Mouse (Mus musculus): ENCODE data around the gene AB124611.
"Not testable (repeated sequence)": the region's sequence is repeated elsewhere in the genome, so short reads cannot be mapped to it uniquely, and the experiment has no call there.

Gene AB124611

DNA sequence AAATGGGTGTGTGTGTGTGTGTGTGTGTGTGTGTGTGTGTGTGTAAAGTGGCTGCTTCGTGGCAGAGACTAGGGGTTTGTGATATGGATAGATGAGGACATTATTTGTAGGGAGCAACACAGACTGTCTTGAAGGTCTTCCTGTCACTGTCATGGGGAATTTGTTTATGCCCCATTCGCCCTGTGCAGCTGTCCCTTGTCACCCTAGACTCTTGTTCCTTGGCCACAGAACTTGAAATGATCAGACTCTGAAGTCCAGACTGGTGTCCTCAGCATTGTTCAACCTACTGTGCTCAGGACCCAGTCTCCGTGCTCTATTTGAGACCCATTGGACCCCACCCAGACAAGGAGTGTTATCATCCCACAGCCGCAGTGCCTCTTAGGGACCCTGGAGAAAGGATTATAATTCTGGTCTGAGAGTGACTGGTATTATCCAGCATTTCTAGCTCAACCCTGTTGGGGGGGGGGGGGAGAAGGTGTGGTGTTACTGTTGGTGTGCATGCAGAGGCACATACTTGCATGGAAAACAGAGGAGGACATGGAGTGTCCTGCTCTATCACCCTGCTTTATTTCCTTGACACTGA is 39.1 kb downstream of the AB124611 start:
- no peak for DNase-seq (ENCODE audit: low read depth, low spot score)

- DNase-seq (ENCODE audit: low read depth, low spot score) = no peak
Observed at GRCm38 (mm10) chr9:21566538-21566937, 40.6 kb downstream of the AB124611 start.

- DNase-seq (ENCODE audit: low read depth, low spot score) = no peak
Observed at GRCm38 (mm10) chr9:21567051-21567450, 41.1 kb downstream of the AB124611 start.

DNA sequence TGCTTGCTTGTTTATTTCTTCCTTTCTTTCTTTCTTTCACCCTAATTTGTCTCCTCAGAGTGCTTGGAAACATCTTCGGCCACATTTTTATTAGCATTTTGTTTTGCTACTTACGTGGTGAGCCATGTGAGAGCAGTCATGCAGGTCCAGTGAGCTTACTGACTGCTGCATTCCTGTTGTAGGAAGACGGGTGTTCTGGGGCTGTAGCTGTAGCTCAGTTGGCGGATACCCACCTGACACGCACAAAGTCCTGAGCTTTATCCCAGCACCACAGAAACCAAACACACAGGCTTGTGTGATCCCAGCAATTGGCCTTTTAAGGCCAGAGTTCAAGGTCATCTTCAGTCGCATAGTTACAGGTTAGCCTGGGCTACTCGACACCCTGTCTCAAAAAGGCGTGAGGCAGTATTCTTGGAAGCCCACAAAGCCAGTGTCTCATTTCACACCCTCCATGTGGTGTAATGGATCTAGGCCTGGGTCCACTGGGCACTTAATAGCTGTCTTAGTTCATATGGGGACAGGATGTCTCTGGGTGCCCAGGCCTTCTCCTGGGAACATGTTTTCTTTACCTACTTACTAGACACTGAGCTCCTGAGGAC is 42.8 kb downstream of the AB124611 start:
- no peak for DNase-seq (ENCODE audit: low read depth, low spot score)

GRCm38 (mm10) chr9:21574012-21574801 is 48.2 kb downstream of the AB124611 start:
- DNase-seq (ENCODE audit: low read depth, low spot score) = no peak

DNA sequence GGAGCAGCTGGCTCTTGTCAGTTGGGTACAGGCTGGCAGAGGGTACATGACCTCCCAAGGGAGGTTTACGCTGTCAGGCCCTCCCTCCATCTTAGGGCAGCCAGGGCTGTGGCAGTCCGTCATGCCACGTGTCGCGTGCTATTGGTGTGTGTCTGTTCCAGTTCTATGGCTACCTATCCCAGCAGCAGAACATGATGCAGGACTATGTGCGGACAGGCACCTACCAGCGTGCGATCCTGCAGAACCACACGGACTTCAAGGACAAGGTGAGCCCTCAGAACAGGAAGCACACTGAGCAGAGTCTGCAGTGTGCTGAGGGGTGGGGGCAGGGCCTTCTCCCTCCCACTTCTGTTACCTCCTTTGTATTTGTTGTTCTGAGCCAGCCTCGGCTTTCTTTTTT is 49.3 kb downstream of the AB124611 start:
- DNase-seq (ENCODE audit: low read depth, low spot score) = no peak

DNA sequence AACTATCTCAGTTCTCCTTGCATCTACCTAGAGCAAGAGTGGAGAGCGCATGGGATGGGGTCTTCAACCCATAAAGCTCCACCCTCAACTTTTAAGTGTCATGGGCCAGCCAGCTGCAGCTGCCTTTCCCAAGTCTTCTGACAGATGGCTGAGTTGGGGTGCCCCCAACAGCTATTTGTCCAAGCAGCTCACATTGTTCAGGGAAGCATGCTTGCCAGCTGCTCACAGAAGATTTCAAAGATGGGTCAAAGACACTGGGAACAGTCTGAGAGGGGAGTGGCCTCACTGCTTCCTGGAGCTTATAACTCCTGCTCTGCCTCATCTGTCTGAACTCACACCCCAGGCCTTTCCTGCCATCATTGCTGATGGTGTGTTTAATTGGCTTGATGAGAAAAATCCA is 50.3 kb downstream of the AB124611 start:
- no peak for DNase-seq (ENCODE audit: low read depth, low spot score)

DNA sequence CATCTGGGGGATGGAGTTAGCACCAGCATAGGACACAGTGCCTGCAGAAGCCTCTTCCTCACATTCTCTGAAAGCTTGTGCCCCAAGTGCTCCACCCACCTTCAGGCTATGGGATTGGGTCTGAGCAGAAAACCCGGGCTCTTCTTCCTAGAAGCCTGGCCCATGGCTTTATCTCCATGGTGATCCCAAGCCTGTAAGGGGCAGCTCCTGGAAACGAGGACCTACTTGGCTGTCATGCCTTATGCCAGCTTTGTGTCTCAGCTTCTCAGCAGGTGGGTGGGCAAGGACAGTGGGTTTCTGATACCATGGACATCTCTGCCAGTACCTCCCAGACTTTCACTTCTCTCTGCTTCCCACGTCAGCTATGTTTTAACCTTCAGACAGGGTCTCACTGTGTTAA is 52.2 kb downstream of the AB124611 start:
- DNase-seq (ENCODE audit: low read depth, low spot score) = no peak

DNA sequence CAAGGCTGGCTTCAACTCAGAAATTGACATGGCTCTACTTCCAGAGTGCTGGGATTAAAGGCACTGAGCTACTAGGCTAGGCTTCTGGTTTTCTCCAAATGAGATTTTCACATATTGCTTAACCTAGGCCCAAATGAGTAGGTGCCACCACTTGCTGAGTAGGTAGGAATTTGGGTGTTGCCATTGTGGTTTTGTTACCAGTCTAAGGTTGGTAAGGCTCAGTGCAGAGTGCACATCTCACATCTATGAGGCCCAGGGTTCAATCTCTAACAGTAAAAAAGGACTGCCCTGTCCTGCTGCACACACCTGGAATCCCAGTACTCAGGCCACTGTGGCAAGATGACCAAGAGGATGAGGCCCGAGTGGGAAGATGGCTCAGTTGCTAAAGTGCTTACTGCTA is 59.4 kb downstream of the AB124611 start:
- DNase-seq (ENCODE audit: low read depth, low spot score) = no peak

GRCm38 (mm10) chr9:21587678-21588349 is 61.8 kb downstream of the AB124611 start:
- no peak for DNase-seq (ENCODE audit: low read depth, low spot score)

GRCm38 (mm10) chr9:21588350-21588749 is 62.4 kb downstream of the AB124611 start:
- no peak for DNase-seq (ENCODE audit: low read depth, low spot score)

DNA sequence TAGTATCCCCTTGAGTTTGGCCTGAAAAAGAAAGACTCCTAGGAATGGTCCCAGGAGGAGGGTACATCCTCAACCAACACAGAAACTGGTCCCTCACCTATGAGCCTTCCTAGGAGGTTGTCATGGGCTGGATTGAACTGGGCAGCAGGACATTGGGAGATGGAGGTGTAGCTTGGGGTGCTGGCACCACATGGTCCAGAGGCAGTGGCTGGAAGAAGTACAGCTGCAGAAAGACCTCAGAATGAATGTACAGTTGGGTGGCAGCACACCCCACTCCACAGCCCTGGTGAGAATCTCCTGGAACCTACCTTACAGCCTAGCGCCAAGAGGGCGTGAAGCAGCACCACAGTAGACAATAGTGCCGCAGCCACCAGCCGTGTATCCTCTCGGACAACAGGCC is 63.6 kb downstream of the AB124611 start:
- DNase-seq (ENCODE audit: low read depth, low spot score) = no peak

- DNase-seq (ENCODE audit: low read depth, low spot score) = no peak
Observed at GRCm38 (mm10) chr9:21591127-21591830, 65.3 kb downstream of the AB124611 start.

DNA sequence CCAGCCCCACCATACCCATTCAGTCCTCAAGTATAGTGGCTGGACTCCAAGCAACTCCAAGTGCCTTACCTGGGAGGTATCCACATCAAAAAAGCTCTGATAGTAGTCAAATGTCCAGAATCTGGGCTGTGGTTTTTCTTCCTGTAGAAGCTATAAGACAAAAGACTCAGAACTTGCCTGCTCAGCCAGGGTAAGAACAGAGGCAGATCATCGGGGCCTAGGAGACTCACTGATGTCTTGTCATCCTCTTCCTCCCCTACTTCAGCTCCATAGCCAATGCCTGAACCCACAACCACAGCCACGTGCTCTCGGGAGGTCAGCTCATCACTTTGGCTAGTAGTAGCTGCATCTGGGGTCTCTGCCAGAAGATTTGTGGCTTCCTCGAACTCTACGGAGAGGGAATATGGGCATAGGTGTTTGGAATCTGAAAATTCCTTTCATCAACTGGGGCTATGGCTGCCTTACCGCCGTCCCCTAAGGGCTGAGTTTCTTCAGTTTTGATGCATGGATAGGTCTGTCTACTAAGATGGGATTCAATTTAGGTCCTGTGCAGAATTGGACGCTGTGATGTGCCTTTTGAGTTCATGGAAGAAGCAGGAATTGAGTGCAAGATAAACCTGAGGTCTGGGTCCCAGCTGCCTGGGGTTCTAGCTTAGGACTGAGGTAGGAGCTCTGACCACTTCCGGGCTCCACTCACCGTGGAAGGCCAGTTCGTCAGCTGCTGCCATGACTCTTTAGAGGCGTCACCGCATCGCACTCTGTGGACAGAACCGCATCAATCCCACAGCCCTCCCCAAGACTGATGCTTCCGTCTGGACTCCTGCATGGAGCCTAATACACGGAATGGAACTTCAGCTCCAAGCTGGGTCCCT is 66.1 kb downstream of the AB124611 start:
- DNase-seq (ENCODE audit: low read depth, low spot score) = no peak

DNA sequence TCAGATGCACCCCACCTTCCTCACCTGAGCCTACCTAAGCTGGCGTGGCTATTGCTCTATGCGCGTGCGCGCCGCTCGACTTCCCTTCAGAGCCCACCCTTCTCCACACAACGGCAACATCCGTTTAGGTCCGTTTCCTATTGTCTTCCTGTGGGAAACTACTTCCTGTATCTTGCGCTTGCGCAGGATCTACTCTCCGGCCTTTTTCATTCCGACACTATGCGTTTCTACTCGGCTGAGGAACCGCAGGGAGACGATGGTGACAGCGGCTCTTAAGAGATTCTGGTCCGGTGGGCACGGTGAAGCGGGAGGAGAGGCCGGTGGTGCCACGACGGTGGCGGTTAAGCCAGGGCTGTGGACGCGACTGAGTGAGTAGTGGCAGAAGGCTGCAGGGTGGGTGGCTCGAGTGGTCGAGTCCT is 66.7 kb downstream of the AB124611 start, which contains the start of the genes Timm29 and Yipf2:
TSS of gene Timm29 (plus strand) at position 20 of the 419 bp plus-strand sequence.
TSS of gene Yipf2 (minus strand) at position 126 of the 419 bp plus-strand sequence.
- peak; percentile 98 for DNase-seq (ENCODE audit: low read depth, low spot score)

- peak; percentile 51 for DNase-seq (ENCODE audit: low read depth, low spot score)
Observed at GRCm38 (mm10) chr9:21593122-21593721, 67.2 kb downstream of the AB124611 start.

- DNase-seq (ENCODE audit: low read depth, low spot score) = not testable (repeated sequence)
Observed at GRCm38 (mm10) chr9:21594350-21594749, 68.4 kb downstream of the AB124611 start.

DNA sequence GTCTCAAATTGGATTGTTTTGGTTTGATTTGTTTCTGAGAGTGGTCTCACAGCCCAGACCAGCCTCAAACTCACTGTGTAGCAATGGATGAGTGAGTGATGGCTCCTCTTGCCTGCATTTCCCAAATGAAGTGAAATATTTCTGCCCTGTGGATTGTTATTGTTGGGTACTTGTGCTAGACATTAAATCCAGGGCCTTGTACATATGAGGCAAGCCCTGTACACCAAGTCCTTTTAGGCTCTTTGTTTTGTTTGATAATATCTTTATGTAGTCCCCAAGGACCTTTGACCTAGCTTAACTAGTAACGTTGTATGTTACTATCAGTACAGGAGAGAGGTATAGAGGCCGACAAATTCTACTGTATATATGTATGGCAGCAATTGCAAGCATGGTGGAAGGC is 68.9 kb downstream of the AB124611 start:
- DNase-seq (ENCODE audit: low read depth, low spot score) = no peak
